Mouse (Mus musculus) bone marrow, adult 2 months (tissue): ENCODE results near the gene Rnf185.

ENCODE experiments used
- CTCF ChIP-seq: fragments of 200-500 bp; IDR thresholded peaks from 2 replicates; pipeline ENCODE4 v1.5.1; 2011; ENCODE audit warnings: low read length, control low read depth; ENCODE audit not compliant: control insufficient read depth, insufficient read depth
- POLR2A ChIP-seq: fragments of 200-500 bp; IDR thresholded peaks from 2 replicates; pipeline ENCODE4 v1.6.1; 2011; ENCODE audit warnings: low read depth, mild to moderate bottlenecking, control low read depth, low read length, borderline replicate concordance; ENCODE audit not compliant: control insufficient read depth

DNA sequence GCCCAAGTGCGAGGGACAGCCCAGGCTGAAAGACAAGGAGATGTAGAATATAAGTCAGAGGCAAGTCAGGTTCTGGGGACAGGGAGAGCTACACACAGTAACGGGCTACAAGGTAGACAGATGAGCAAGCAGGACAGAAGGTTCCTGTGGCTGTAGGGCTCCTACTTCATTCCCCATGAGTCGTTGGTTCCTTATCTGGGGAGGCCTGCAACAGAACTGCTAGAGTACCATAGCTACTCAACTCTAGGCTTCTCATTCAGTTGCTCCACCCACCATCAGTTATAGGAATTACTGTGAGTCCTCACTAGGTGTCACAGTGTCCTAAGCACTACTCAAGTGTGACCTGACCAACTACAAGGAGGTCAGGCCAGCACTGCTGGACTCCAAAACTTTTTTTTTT is 49.1 kb downstream of the Rnf185 start:
- TF ChIP-seq CTCF (no peak), POLR2A (no peak)
